Mouse (Mus musculus) forebrain, postnatal 0 days (tissue): Measurements from ENCODE around the gene Amh. TPM values are rescaled to one million over a fixed set of nuclear protein-coding genes. Genes with fewer than 3 reads are reported as not detected.

Experiments used
- ATAC-seq: fragments of 200-750 bp; cut with Nextera tagmentation; 2 replicates; pipeline ENCODE4 v1.8.0; 2017; ENCODE audit warnings: mild to moderate bottlenecking, moderate library complexity
- DNase-seq: peaks from one replicate; pipeline ENCODE4 v3.0.0-alpha.2; 2015
- H3K27ac ChIP-seq: fragments of 300-500 bp; sonication (generic); 2 replicates; pipeline ENCODE4 v1.5.1; 2014; ENCODE audit warnings: low read depth, mild to moderate bottlenecking, antibody characterized with exemption, low read length, moderate library complexity, mixed read lengths
- H3K27me3 ChIP-seq: fragments of 300-500 bp; sonication (generic); 2 replicates; pipeline ENCODE4 v1.6.1; 2014; ENCODE audit warnings: mild to moderate bottlenecking, low read length, mixed read lengths; ENCODE audit not compliant: insufficient read depth
- H3K36me3 ChIP-seq: fragments of 300-500 bp; sonication (generic); 2 replicates; pipeline ENCODE4 v1.6.1; 2014; ENCODE audit warnings: mild to moderate bottlenecking, moderate library complexity; ENCODE audit not compliant: insufficient read depth
- H3K4me1 ChIP-seq: fragments of 300-500 bp; sonication (generic); 2 replicates; pipeline ENCODE4 v1.6.1; 2014; ENCODE audit warnings: antibody characterized with exemption; ENCODE audit not compliant: insufficient read depth
- H3K4me2 ChIP-seq: fragments of 300-500 bp; sonication (generic); 2 replicates; pipeline ENCODE4 v1.6.1; 2014; ENCODE audit warnings: low read depth, mild to moderate bottlenecking, moderate library complexity
- H3K4me3 ChIP-seq: fragments of 300-500 bp; sonication (generic); 2 replicates; pipeline ENCODE4 v1.5.1; 2014; ENCODE audit warnings: low read depth, low read length, mixed read lengths
- H3K9ac ChIP-seq: fragments of 300-500 bp; sonication (generic); 2 replicates; pipeline ENCODE4 v1.6.1; 2014; ENCODE audit warnings: mild to moderate bottlenecking
- H3K9me3 ChIP-seq: fragments of 300-500 bp; sonication (generic); 2 replicates; pipeline ENCODE4 v1.6.1; 2016; ENCODE audit warnings: low read length
- CTCF ChIP-seq: sonication (generic); IDR thresholded peaks from 2 replicates; pipeline ENCODE4 v1.5.1; 2016; ENCODE audit warnings: antibody characterized with exemption, control low read depth, low read depth
- WGBS: fragments of 180-500 bp; shearing (Covaris S2); extraction: QIAGEN DNeasy Blood & Tissue Kit; methylation state at CpG from one replicate; pipeline ENCODE4 v1.1.7; 2014; 5-methylcytosine and 5-hydroxymethylcytosine counted together
- polyA plus RNA-seq: library from polyadenylated mRNA; unstranded; fragments of >200 nt; fragmentation: Nextera tagmentation; extraction: Ambion mirVana; gene quantifications from 2 replicates; pipeline ENCODE4 v1.2.1, GENCODE M21; 2015
- total RNA-seq: library from RNA; depleted of rRNA; stranded (reverse); fragments of >200 nt; gene quantifications from 2 replicates; pipeline ENCODE4 v1.2.3, GENCODE M21; 2014

The Amh gene
- total and polyA plus RNA-seq, 2 experiments from 2014 or later, result 0.62 TPM; not detected in 1

DNA sequence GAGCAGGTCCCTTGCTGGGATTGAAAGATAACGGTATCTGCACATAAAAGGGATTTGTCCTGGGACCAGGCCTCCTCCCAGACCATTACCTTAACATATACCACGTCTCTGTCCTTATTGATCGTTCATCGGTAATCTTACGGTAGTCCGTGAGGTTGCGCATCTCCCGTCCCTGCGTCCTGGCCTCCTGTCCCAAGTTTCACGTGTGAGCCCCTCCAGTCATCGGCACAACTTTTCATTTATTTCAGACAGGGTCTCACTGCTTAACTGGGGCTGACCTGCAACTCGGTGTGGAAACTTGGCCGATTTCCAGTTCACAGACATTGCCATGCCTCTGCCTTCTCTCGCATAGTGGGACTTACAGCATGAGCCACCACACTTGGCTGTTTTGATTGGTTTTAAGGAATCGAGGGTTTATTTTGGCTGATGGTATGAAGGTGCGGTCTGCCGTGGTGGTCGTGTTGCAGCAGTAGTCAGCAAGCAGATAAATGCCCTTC is 5.9 kb upstream of the Amh start:
- peaks cover 54% of the 10 kb centered on the region for H3K36me3 ChIP-seq
- H3K27ac ChIP-seq, result peak overlapping the region; percentile 98
- peak overlapping the region; percentile 88 for H3K4me2 ChIP-seq
- peak overlapping the region; percentile 96 for H3K9ac ChIP-seq
- TF ChIP-seq CTCF, result no peak
- H3K4me3 ChIP-seq, result peak overlapping the region; percentile 88
- DNase-seq, result peak; percentile 33
- peaks cover 14% of the 10 kb centered on the region for H3K4me1 ChIP-seq
- 1% methylated on average over 18 of the region's 18 CpGs for WGBS
- H3K9me3 ChIP-seq, result no peaks in the 10 kb centered on the region
- no peak for ATAC-seq
- no peaks in the 10 kb centered on the region for H3K27me3 ChIP-seq

DNA sequence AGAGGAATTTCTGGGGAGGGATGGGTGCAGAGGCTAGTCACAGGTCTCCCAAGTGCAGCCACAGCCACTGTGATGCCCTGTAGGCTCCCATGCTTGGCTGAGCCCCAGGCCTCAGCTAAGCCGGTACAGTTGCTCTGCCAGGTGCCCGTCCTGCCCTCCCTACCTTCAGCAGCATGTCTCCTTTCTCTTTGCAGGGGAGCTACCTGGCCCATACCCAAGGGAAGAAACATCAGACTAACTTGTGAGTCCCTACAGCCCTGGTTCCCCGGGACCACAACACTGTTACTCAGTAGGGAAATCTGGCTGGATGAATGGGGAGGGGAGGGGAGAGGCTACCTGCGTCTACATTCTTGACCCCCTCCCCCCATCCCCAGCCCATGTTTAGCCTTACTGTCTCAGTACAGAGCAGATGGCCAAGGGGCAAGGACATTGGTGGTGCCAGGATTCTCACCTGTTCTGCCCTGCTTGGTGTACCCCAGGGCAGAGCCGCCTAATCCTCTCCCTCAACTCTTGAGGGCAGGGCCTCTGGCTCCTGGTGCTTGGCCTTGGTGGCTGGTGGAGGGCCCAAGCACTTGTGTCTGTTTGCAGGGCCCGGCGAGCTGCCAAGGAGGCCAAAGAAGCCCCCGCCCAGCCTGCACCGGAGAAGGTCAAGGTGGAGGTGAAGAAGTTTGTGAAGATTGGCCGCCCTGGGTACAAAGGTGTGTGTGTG is 2.7 kb upstream of the Amh start:
- no peak overlapping the region for H3K27ac ChIP-seq
- 89% methylated on average over 10 of the region's 10 CpGs for WGBS
- no peak overlapping the region for H3K4me2 ChIP-seq
- TF ChIP-seq CTCF, result no peak
- no peaks in the 10 kb centered on the region for H3K9me3 ChIP-seq
- no peaks in the 10 kb centered on the region for H3K27me3 ChIP-seq
- H3K4me1 ChIP-seq, result peaks cover 14% of the 10 kb centered on the region
- H3K36me3 ChIP-seq, result peaks cover 42% of the 10 kb centered on the region
- no peak overlapping the region for H3K9ac ChIP-seq
- DNase-seq (no peak), ATAC-seq (no peak)
- no peak overlapping the region for H3K4me3 ChIP-seq

DNA sequence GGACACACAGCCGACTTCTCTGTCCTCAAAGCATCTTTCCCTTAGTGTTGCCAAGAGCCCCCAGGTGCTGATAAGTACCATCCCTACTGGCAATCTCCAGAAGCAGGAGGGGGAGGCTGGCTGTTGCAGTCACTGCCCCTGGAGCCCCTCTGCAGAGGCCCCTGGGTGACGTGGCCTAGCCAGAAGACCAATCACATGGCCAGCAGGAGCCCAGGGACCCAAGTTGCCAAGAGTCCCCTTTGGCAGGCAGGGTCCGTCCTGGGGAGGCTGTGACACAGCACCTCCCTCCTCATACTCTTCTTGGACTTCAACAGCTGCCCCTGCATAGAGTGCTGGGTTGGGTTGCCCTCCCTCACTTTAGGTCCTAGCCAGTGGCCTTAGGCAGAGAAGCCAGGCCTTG is 2.0 kb upstream of the Amh start:
- Histone ChIP-seq H3K9ac (no peak overlapping the region), H3K27ac (no peak overlapping the region), H3K4me2 (no peak overlapping the region), H3K27me3 (no peaks in the 10 kb centered on the region), H3K9me3 (no peaks in the 10 kb centered on the region), H3K36me3 (peaks cover 42% of the 10 kb centered on the region), H3K4me3 (no peak overlapping the region), H3K4me1 (peaks cover 14% of the 10 kb centered on the region)
- 79% methylated on average over 3 of the region's 3 CpGs for WGBS
- TF ChIP-seq CTCF, result no peak
- DNase-seq (no peak), ATAC-seq (no peak)

DNA sequence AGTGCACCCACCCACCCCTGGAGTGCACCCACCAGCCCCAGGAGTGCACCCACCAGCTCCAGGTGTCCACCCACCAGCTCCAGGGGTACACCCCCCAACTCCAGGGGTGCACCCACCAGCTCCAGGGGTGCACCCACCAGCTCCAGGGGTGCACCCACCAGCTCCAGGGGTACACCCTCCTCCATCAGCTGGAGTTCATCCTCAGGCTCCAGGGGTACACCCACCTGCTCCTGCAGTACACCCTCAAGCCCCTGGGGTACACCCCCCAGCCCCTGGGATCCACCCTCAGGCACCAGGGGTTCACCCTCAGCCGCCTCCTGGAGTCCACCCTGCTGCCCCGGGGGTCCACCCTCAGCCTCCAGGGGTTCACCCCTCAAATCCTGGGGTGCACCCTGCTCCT is 703 bp upstream of the Amh start:
- H3K4me2 ChIP-seq, result no peak overlapping the region
- no peaks in the 10 kb centered on the region for H3K27me3 ChIP-seq
- no peak for TF ChIP-seq CTCF
- H3K9me3 ChIP-seq, result no peaks in the 10 kb centered on the region
- H3K27ac ChIP-seq, result no peak overlapping the region
- H3K4me1 ChIP-seq, result peaks cover 18% of the 10 kb centered on the region
- no peak overlapping the region for H3K9ac ChIP-seq
- DNase-seq (no peak), ATAC-seq (no peak)
- H3K4me3 ChIP-seq, result no peak overlapping the region
- WGBS, result 100% methylated on average over 2 of the region's 2 CpGs
- H3K36me3 ChIP-seq, result peaks cover 42% of the 10 kb centered on the region

DNA sequence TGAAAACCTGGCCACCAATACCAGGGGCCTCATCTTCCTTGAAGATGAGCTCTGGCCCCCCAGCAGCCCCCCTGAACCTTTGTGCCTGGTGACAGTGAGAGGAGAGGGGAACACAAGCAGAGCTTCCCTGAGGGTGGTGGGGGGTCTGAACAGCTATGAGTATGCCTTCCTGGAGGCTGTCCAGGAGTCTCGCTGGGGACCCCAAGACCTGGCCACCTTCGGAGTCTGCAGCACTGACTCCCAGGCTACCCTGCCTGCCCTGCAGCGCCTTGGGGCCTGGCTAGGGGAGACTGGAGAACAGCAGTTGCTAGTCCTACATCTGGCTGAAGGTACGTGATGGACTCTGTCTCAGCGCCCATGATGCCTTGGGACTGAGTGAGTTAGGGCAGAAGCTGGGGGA is 279 bp downstream of the Amh start:
- 76% methylated on average over 5 of the region's 5 CpGs for WGBS
- Histone ChIP-seq H3K4me2 (no peak overlapping the region), H3K27me3 (peaks cover 6% of the 10 kb centered on the region), H3K27ac (no peak overlapping the region), H3K36me3 (peaks cover 42% of the 10 kb centered on the region), H3K9ac (no peak overlapping the region), H3K4me1 (peaks cover 11% of the 10 kb centered on the region), H3K9me3 (no peaks in the 10 kb centered on the region), H3K4me3 (no peak overlapping the region)
- no peak for TF ChIP-seq CTCF
- ATAC-seq (no peak), DNase-seq (no peak)

DNA sequence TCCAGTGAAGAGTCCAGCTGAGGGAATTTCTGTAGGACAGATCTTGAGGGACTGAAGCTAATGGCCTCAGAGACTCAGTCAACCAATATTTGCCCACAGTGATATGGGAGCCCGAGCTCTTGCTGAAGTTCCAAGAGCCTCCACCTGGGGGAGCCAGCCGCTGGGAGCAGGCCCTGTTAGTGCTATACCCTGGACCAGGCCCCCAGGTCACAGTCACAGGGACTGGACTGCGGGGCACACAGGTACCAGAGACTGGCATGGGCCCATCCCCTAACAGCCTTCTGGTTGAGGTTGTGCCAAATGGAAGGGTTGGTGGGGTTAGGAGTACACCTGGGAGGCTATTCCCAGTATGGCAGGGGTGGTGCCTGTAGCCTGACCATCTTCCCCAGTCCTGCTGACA is 882 bp downstream of the Amh start:
- H3K27me3 ChIP-seq, result peaks cover 10% of the 10 kb centered on the region
- H3K9ac ChIP-seq, result no peak overlapping the region
- H3K4me2 ChIP-seq, result peak overlapping the region; percentile 95; the same call in 1 of the 2 replicates
- no peaks in the 10 kb centered on the region for H3K9me3 ChIP-seq
- H3K27ac ChIP-seq, result no peak overlapping the region
- TF ChIP-seq CTCF, result peak; percentile 75
- DNase-seq (peak; percentile 68), ATAC-seq (peak; percentile 30; the same call in 1 of the 2 replicates)
- H3K4me1 ChIP-seq, result peaks cover 11% of the 10 kb centered on the region
- H3K4me3 ChIP-seq, result no peak overlapping the region
- WGBS, result 4% methylated on average over 3 of the region's 3 CpGs
- H3K36me3 ChIP-seq, result peaks cover 42% of the 10 kb centered on the region

DNA sequence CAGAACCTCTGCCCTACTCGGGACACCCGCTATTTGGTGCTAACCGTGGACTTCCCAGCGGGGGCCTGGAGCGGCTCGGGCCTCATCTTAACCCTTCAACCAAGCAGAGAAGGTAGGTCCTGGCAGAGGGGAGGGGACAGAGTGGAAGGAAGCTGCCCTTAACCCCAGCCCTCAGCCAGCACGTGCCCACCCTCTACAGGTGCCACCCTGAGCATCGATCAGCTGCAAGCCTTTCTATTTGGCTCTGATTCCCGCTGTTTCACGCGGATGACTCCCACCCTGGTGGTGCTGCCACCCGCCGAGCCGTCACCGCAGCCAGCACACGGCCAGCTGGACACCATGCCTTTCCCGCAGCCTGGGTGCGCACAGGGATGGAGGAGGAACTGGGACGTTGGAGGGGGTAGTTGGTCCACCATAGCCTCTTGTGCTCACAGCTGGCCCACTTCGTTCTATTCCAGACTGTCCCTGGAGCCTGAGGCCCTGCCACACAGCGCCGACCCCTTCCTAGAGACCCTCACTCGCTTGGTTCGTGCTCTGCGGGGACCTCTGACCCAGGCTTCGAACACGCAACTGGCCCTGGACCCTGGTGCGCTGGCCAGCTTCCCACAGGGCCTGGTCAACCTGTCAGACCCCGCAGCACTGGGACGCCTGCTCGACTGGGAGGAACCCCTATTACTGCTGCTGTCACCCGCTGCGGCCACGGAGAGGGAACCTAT is 1.5 kb downstream of the Amh start:
- Histone ChIP-seq H3K27ac (peak overlapping the region; percentile 86), H3K36me3 (peaks cover 40% of the 10 kb centered on the region), H3K9me3 (no peaks in the 10 kb centered on the region), H3K9ac (peak overlapping the region; percentile 75), H3K4me1 (peaks cover 11% of the 10 kb centered on the region), H3K4me3 (peak overlapping the region; percentile 50), H3K27me3 (peaks cover 10% of the 10 kb centered on the region), H3K4me2 (peak overlapping the region; percentile 95)
- TF ChIP-seq CTCF, result no peak
- DNase-seq (peak; percentile 11), ATAC-seq (no peak)
- WGBS, result 43% methylated on average over 34 of the region's 34 CpGs
